In the genomic region with DNA sequence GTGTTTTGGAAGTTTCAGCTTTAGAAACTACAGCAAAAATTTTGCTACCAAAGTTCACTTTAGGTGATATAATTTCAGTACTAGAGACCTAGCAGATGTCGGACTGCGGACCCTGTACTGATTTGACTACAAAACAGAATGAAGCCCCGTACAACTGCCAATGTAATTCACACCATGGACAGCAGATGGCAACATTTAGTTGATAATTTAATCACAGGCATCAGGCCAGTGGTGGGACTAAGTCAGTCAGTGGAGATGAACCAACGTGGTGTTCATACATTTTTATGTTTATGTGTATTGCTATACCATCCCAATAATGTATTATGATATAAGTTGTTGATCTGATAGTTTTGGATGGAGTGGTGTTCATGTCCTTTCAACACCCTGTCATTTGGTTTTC, we compare ENCODE assay signal across 9 mouse cellular contexts. TPM values are rescaled to one million over a fixed set of nuclear protein-coding genes. Genes with fewer than 3 reads are reported as not detected.
DNase-seq lines count a peak whose midpoint lies in the region; ATAC-seq and TF ChIP-seq lines count a peak whose summit lies in the region.
"Had no signal": no experiment of that assay in that cellular context is flagged by ENCODE, and none has a peak within 500 bp of the region (broad histone marks: within the 10 kb centered on the region; RNA-seq: fewer than 3 reads in every experiment).

No protein-coding gene starts in this region.

- H3K4me2 ChIP-seq in hindbrain, embryonic 15.5 days, result no peak overlapping the region
- H3K4me2 ChIP-seq in midbrain, embryonic 12.5 days (replicated peaks), result no peak overlapping the region
- no peak overlapping the region for H3K4me2 ChIP-seq in stomach, postnatal 0 days (replicated peaks; ENCODE audit: low read depth)
- H3K4me2 ChIP-seq: heart, embryonic 15.5 days had no signal

- TF ChIP-seq RAD21 in MEL (IDR thresholded peaks at IDR 0.05; ENCODE audit: low read depth, low read length), result peak; percentile 82

- no peaks in the 10 kb centered on the region for H3K36me3 ChIP-seq in MEL (ENCODE audit: control insufficient read depth in 1 of 2, insufficient read depth in 2 of 2, low read length in 2 of 2)
- H3K36me3 ChIP-seq in embryonic facial prominence, embryonic 10.5 days (replicated peaks), result 0 out of 2 replicates have a peak, but pooled peaks cover 3% of the 10 kb centered on the region
- no peaks in the 10 kb centered on the region for H3K36me3 ChIP-seq in hindbrain, embryonic 15.5 days
- no peaks in the 10 kb centered on the region for H3K36me3 ChIP-seq in midbrain, embryonic 12.5 days
- no peaks in the 10 kb centered on the region; the same call in 1 of the 2 replicates for H3K36me3 ChIP-seq in stomach, postnatal 0 days (ENCODE audit: control insufficient read depth, insufficient read depth, low read length)

- H3K27me3 ChIP-seq in MEL (ENCODE audit: control insufficient read depth in 1 of 2, insufficient read depth in 2 of 2, low read length in 2 of 2), result no peaks in the 10 kb centered on the region
- no peaks in the 10 kb centered on the region for H3K27me3 ChIP-seq in embryonic facial prominence, embryonic 10.5 days (replicated peaks; ENCODE audit: low read depth, poor library complexity, severe bottlenecking)
- no peaks in the 10 kb centered on the region for H3K27me3 ChIP-seq in hindbrain, embryonic 15.5 days
- 0 out of 2 replicates have a peak, but pooled peaks cover 10% of the 10 kb centered on the region for H3K27me3 ChIP-seq in midbrain, embryonic 12.5 days
- H3K27me3 ChIP-seq in stomach, postnatal 0 days (ENCODE audit: control insufficient read depth, insufficient read depth, low read length), result no peaks in the 10 kb centered on the region
- H3K27me3 ChIP-seq: heart, embryonic 15.5 days had no signal

- no peak overlapping the region for H3K4me3 ChIP-seq in MEL (ENCODE audit: control insufficient read depth in 1 of 2, insufficient read depth in 1 of 2, low read depth in 2 of 2, low read length in 2 of 2)
- H3K4me3 ChIP-seq in embryonic facial prominence, embryonic 10.5 days, result no peak overlapping the region
- H3K4me3 ChIP-seq in hindbrain, embryonic 15.5 days, result no peak overlapping the region
- H3K4me3 ChIP-seq in midbrain, embryonic 12.5 days, result no peak overlapping the region
- H3K4me3 ChIP-seq in stomach, postnatal 0 days (ENCODE audit: low read depth, low read length), result no peak overlapping the region
- H3K4me3 ChIP-seq: heart, embryonic 15.5 days had no signal

- no peak for TF ChIP-seq EP300 in MEL (IDR thresholded peaks at IDR 0.05; ENCODE audit: low read depth in 1 of 2, low read length in 2 of 2)
- TF ChIP-seq EP300 in stomach, postnatal 0 days (optimal IDR thresholded peaks at IDR 0.05), result no peak

- peak; percentile 50 for DNase-seq in gastrocnemius, postnatal 10 days
- no peak for DNase-seq in gastrocnemius, postnatal 25 days
- peak; percentile 69 for DNase-seq in MEL (ENCODE audit: low read depth, low spot score)
- peak; percentile 51 for DNase-seq in embryonic facial prominence, embryonic 10.5 days (ENCODE audit: low spot score)
- peak; percentile 51 for DNase-seq in left cerebral cortex, adult 11 months (ENCODE audit: low spot score)
- peak; percentile 49 for DNase-seq in stomach, postnatal 0 days (ENCODE audit: low spot score)

- ATAC-seq in hindbrain, embryonic 15.5 days (ENCODE audit: low FRiP score, low read depth), result peak; percentile 61
- ATAC-seq in midbrain, embryonic 12.5 days (ENCODE audit: low FRiP score, low read depth), result peak; percentile 38
- ATAC-seq in stomach, postnatal 0 days (ENCODE audit: low FRiP score, low TSS enrichment), result no peak

- H3K9me3 ChIP-seq in MEL (replicated peaks; ENCODE audit: insufficient read depth, low read length), result no peaks in the 10 kb centered on the region
- no peaks in the 10 kb centered on the region for H3K9me3 ChIP-seq in embryonic facial prominence, embryonic 10.5 days
- no peaks in the 10 kb centered on the region for H3K9me3 ChIP-seq in hindbrain, embryonic 15.5 days
- H3K9me3 ChIP-seq in midbrain, embryonic 12.5 days, result no peaks in the 10 kb centered on the region
- H3K9me3 ChIP-seq in stomach, postnatal 0 days (ENCODE audit: control insufficient read depth, low read length), result no peaks in the 10 kb centered on the region
- H3K9me3 ChIP-seq: heart, embryonic 15.5 days had no signal

- H3K4me1 ChIP-seq in MEL (ENCODE audit: control insufficient read depth in 1 of 2, insufficient read depth in 2 of 2, low read length in 2 of 2), result no peaks in the 10 kb centered on the region
- peaks cover 19% of the 10 kb centered on the region for H3K4me1 ChIP-seq in embryonic facial prominence, embryonic 10.5 days
- peaks cover 12% of the 10 kb centered on the region for H3K4me1 ChIP-seq in hindbrain, embryonic 15.5 days (replicated peaks)
- peaks cover 14% of the 10 kb centered on the region for H3K4me1 ChIP-seq in midbrain, embryonic 12.5 days
- H3K4me1 ChIP-seq in stomach, postnatal 0 days (replicated peaks; ENCODE audit: control insufficient read depth, insufficient read depth), result no peaks in the 10 kb centered on the region

- H3K9ac ChIP-seq in MEL (ENCODE audit: control insufficient read depth, low read depth, low read length, poor library complexity, severe bottlenecking), result no peak overlapping the region
- no peak overlapping the region for H3K9ac ChIP-seq in hindbrain, embryonic 15.5 days
- H3K9ac ChIP-seq in midbrain, embryonic 12.5 days (replicated peaks), result no peak overlapping the region
- no peak overlapping the region for H3K9ac ChIP-seq in stomach, postnatal 0 days (ENCODE audit: low read length)
- H3K9ac ChIP-seq: heart, embryonic 15.5 days had no signal

- H3K27ac ChIP-seq in MEL (ENCODE audit: control insufficient read depth, low read depth, low read length), result no peak overlapping the region
- no peak overlapping the region for H3K27ac ChIP-seq in embryonic facial prominence, embryonic 10.5 days (replicated peaks)
- no peak overlapping the region for H3K27ac ChIP-seq in hindbrain, embryonic 15.5 days (replicated peaks)
- no peak overlapping the region for H3K27ac ChIP-seq in midbrain, embryonic 12.5 days (replicated peaks)
- H3K27ac ChIP-seq in stomach, postnatal 0 days (replicated peaks), result no peak overlapping the region
- H3K27ac ChIP-seq: heart, embryonic 15.5 days had no signal

- TF ChIP-seq POLR2A in MEL (IDR thresholded peaks at IDR 0.05; ENCODE audit: control insufficient read depth in 1 of 2, insufficient read depth in 1 of 2, low read depth in 1 of 2, low read length in 2 of 2, poor library complexity in 1 of 2), result no peak

- TF ChIP-seq CTCF in MEL (IDR thresholded peaks at IDR 0.05 in 2 of 3, conservative IDR thresholded peaks at IDR 0.05 in 1 of 3; ENCODE audit: control insufficient read depth in 1 of 3, insufficient read depth in 1 of 3, low read depth in 2 of 3, low read length in 3 of 3, poor library complexity in 1 of 3, severe bottlenecking in 1 of 3), result peak; percentile 39 to 76 (median 75); a peak in 5 of 6 replicates
- peak; percentile 83 for TF ChIP-seq CTCF in stomach, postnatal 0 days (IDR thresholded peaks at IDR 0.05; ENCODE audit: low read depth)

- H3K79me2 ChIP-seq in MEL (ENCODE audit: control insufficient read depth, insufficient read depth, low read length, poor library complexity), result no peaks in the 10 kb centered on the region

- 21% methylated on average over 4 of the region's 4 CpGs for WGBS in embryonic facial prominence, embryonic 10.5 days
- 16% methylated on average over 4 of the region's 4 CpGs for WGBS in hindbrain, embryonic 15.5 days
- WGBS in midbrain, embryonic 12.5 days, result 20% methylated on average over 4 of the region's 4 CpGs
- WGBS in stomach, postnatal 0 days, result 20% methylated on average over 4 of the region's 4 CpGs

TF ChIP-seq in MEL, 35 proteins besides CTCF, POLR2A, EP300 and RAD21 (continues in another document):
- no peak for TF ChIP-seq JUND (IDR thresholded peaks at IDR 0.05; ENCODE audit: low read depth, low read length)
- no peak for TF ChIP-seq ELF1 (IDR thresholded peaks at IDR 0.05; ENCODE audit: low read depth, low read length)
- TF ChIP-seq USF2 (IDR thresholded peaks at IDR 0.05; ENCODE audit: borderline replicate concordance in 1 of 2, insufficient read depth in 1 of 2, low read depth in 1 of 2, low read length in 2 of 2), result no peak
- TF ChIP-seq ETS1 (IDR thresholded peaks at IDR 0.05; ENCODE audit: low read depth, low read length), result no peak
- no peak for TF ChIP-seq TBP (IDR thresholded peaks at IDR 0.05; ENCODE audit: low read depth, low read length)
- no peak for TF ChIP-seq CHD2 (IDR thresholded peaks at IDR 0.05; ENCODE audit: low read length)
- TF ChIP-seq GABPA (IDR thresholded peaks at IDR 0.05; ENCODE audit: low read depth, low read length), result no peak
- peak; percentile 70 for TF ChIP-seq ZC3H11A (IDR thresholded peaks at IDR 0.05; ENCODE audit: low read depth, low read length)
- no peak for TF ChIP-seq POLR2AphosphoS2 (IDR thresholded peaks at IDR 0.05; ENCODE audit: low read length)
- no peak for TF ChIP-seq MXI1 (IDR thresholded peaks at IDR 0.05; ENCODE audit: low read depth, low read length)
- TF ChIP-seq SMC3 (IDR thresholded peaks at IDR 0.05; ENCODE audit: low read depth, low read length), result peak; percentile 88

RNA-seq across cellular contexts. Expression of a gene that starts 26.4 kb away (rescaled TPM):
- 10 to 100 TPM; 34.6 to 46.9 TPM for total RNA-seq in gastrocnemius, postnatal 10 days (2021)
- 10 to 100 TPM in 1 of 2 experiments, 1 to 10 TPM in 1; 9.2 to 10.1 TPM for total RNA-seq in gastrocnemius, postnatal 25 days (2021)
- 3.2 and 3.8 TPM in 2 replicates for total RNA-seq in MEL (2012; rRNA removed)
- polyA plus RNA-seq in MEL (2012; ENCODE audit: insufficient read depth in 1 of 2, insufficient read length in 2 of 2, low read depth in 1 of 2, low replicate concordance in 2 of 2, missing spikeins in 1 of 2), result 10 to 100 TPM in 1 of 2 experiments, not detected in 1; 19.8 TPM
- polyA plus RNA-seq in embryonic facial prominence, embryonic 10.5 days (2016; fragmentation: Nextera tagmentation; extraction: Ambion mirVana), result 138 and 139 TPM in 2 replicates
- polyA plus RNA-seq in hindbrain, embryonic 15.5 days (2015; fragmentation: Nextera tagmentation; extraction: Ambion mirVana), result 156 TPM in 2 replicates
- polyA plus RNA-seq in midbrain, embryonic 12.5 days (2016; fragmentation: Nextera tagmentation; extraction: Ambion mirVana), result 133 and 139 TPM in 2 replicates
- polyA plus RNA-seq in stomach, postnatal 0 days (2015; fragmentation: Nextera tagmentation; extraction: Ambion mirVana), result 71.4 and 76.4 TPM in 2 replicates

RNA-seq across cellular contexts. Expression of a gene that starts 48.8 kb away (rescaled TPM):
- 100 to 1,000 TPM; 128 to 138 TPM for total RNA-seq in gastrocnemius, postnatal 10 days (2021)
- 10 to 100 TPM; 80.0 to 85.8 TPM for total RNA-seq in gastrocnemius, postnatal 25 days (2021)
- total RNA-seq in MEL (2012; rRNA removed), result 19.0 and 23.2 TPM in 2 replicates
- 10 to 100 TPM in 1 of 2 experiments, not detected in 1; 38.0 TPM for polyA plus RNA-seq in MEL (2012; ENCODE audit: insufficient read depth in 1 of 2, insufficient read length in 2 of 2, low read depth in 1 of 2, low replicate concordance in 2 of 2, missing spikeins in 1 of 2)
- polyA plus RNA-seq in embryonic facial prominence, embryonic 10.5 days (2016; fragmentation: Nextera tagmentation; extraction: Ambion mirVana), result 10.3 and 10.8 TPM in 2 replicates
- 9.9 and 10.5 TPM in 2 replicates for polyA plus RNA-seq in hindbrain, embryonic 15.5 days (2015; fragmentation: Nextera tagmentation; extraction: Ambion mirVana)
- 9.3 and 13.2 TPM in 2 replicates for polyA plus RNA-seq in midbrain, embryonic 12.5 days (2016; fragmentation: Nextera tagmentation; extraction: Ambion mirVana)
- polyA plus RNA-seq in stomach, postnatal 0 days (2015; fragmentation: Nextera tagmentation; extraction: Ambion mirVana), result 16.1 TPM in 2 replicates
